Mouse (Mus musculus) testis, postnatal 14 days (tissue): ENCODE results near the gene Ptbp3.

Experiments used
- DNase-seq: peaks from one replicate; pipeline ENCODE4 v3.0.0; 2021; ENCODE audit warnings: low spot score

Ptbp3 gene

DNA sequence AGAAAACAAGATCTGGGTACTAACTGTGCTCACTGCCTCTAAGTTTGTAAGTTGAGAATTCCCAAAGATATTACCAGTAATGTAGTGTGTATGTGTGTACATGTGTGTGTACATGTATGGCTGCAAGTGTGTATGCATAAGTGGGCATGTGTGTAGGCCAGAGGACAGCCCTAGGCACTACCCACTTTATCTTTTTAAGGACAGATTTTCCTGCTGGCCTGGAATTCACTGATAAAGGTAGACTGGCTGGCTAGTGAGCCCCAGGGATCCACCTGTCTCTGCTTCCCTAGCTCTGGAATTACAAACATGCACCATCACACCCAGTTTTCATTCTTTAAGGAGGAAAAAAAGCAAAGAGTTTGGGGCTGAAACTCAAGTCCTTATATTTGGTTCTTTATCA, 6.0 kb upstream of the Ptbp3 start:
- no peak for DNase-seq

- no peak for DNase-seq
Measured at GRCm38 (mm10) chr4:59553576-59553975, 4.4 kb upstream of the Ptbp3 start.

DNA sequence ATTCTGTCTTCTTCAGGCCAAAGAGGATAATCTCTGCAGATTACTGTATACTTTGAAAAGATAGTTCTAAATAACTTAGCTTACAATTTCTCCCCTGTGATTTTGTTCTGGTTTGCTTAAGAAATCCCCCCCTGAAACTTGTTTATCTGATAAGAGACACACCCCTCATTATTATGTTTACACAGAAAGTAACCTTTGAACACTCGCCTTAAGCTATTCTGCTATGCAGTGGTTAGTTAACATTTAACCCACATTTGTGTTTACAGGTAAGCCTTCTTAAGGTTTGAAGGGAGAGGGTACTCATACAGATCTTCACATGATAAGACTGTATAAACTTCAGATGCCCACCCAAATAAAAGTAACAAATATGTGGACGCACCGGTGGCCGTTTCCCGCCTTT, 3.7 kb upstream of the Ptbp3 start:
- no peak for DNase-seq

- no peak for DNase-seq
Measured at GRCm38 (mm10) chr4:59551901-59552300, 2.7 kb upstream of the Ptbp3 start.

DNA sequence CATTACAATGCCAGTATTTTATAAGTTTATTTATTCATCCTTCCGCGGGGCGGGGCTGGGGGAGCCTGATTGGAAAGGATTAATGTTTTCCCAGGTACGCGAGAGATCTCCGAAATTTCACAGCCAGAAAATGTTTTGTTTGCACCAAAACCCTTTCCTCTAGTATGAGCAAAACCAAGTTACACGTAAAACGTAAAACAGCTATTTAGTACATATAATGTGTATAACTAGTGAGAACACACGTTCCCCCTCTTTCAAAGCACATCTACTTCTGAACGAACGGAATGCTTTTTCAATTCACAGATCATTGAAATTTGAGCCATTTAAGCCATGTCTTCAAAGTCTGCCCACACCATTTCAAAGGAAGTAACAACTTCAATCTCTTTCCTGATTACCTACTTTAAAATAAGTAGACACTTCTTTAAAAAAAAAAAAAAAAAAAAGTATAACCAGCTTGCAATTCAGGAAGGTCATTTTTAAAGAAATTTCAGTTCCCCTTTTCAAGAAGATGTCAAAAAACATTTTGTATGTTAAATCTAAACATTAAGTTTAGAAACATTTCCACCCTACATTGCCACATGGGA, 905 bp upstream of the Ptbp3 start:
- DNase-seq: no peak

- peak; percentile 76 for DNase-seq
Measured at GRCm38 (mm10) chr4:59548560-59549174, 497 bp downstream of the Ptbp3 start.

GRCm38 (mm10) chr4:59548011-59548559, 1.1 kb downstream of the Ptbp3 start:
- DNase-seq: no peak

GRCm38 (mm10) chr4:59547136-59547889, 1.9 kb downstream of the Ptbp3 start:
- DNase-seq: peak; percentile 42

DNA sequence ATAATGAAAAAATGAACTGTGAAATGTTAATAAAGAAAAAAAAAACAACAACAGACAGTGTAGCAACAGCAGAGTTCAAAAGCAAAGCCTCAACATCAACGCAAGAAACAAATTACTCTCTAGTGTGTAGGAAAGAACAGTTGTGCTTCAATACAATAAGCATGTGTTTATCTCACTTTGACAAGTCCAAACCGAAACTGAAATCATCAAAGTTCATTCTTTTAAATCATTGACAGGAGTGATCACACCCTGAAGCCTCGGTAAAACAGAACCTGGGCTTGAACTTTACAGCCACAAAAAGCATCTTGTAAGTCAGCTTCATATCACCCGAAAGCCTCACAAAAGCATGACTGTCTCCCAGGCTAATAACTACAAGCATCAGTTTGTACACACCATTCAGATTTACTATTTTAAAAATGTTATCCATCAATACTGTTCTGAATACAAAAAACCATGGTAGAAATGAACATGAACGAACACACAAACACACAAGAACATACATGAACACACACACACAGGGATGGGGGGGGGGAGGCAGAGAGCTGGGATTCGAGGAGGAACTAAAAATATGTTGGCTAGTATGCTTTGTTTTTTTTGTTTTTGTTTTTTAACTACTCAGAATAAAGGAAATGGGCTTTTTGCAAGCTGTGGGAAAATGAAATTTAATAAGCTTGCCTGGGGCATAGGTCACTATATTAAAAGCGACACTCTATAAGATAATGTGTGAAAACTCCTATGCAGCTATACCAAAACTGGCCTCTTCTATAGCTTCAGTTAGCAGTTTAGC, 2.7 kb downstream of the Ptbp3 start:
- no peak for DNase-seq

GRCm38 (mm10) chr4:59544654-59545053, 4.5 kb downstream of the Ptbp3 start:
- no peak for DNase-seq

- DNase-seq: no peak
Measured at GRCm38 (mm10) chr4:59543006-59543405, 6.2 kb downstream of the Ptbp3 start.

DNA sequence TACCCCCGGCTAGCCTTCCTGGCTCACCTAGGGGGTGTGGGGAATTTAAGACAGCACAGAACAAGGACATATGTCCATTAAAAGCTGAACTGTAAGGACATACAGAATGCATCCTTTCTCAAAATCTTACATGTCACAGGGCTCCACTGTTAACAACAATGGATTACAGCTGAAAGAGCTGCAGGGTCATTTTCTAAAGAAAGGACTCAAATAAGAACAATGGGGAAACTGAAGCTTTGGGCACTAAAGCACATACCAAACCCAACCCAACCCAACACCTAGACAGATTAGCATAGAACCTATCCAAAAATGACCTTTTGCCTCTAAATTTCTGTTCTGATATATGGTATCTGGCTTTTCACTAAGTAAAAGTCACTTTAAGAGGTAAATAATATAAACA, 12.9 kb downstream of the Ptbp3 start:
- no peak for DNase-seq

- no peak for DNase-seq
Measured at GRCm38 (mm10) chr4:59535624-59536023, 13.5 kb downstream of the Ptbp3 start.

- no peak for DNase-seq
Measured at GRCm38 (mm10) chr4:59533268-59533667, 15.9 kb downstream of the Ptbp3 start.

- no peak for DNase-seq
Measured at GRCm38 (mm10) chr4:59531172-59531571, 18.0 kb downstream of the Ptbp3 start.

- no peak for DNase-seq
Measured at GRCm38 (mm10) chr4:59527470-59527869, 21.7 kb downstream of the Ptbp3 start.

- no peak for DNase-seq
Measured at GRCm38 (mm10) chr4:59526728-59527127, 22.4 kb downstream of the Ptbp3 start.

- no peak for DNase-seq
Measured at GRCm38 (mm10) chr4:59524875-59525274, 24.3 kb downstream of the Ptbp3 start.

DNA sequence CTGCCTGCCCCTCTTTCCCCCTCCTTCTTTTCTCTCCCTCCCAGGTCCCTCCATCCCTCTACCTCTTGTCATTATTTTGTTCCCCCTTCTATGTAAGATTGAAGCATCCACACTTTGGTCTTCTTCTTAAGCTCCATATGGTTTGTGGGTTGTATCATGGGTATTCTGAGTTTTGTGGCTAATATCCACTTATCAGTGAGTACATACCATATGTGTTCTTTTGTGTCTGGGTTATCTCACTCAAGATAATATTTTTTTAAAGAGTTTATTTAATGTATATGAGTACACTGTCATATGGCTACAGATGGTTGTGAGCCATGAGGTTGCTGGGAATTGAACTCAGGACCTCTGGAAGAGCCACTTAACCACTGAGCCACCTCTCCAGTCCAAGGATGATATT, 38.8 kb downstream of the Ptbp3 start:
- DNase-seq: no peak

GRCm38 (mm10) chr4:59509558-59509957, 39.6 kb downstream of the Ptbp3 start:
- no peak for DNase-seq

DNA sequence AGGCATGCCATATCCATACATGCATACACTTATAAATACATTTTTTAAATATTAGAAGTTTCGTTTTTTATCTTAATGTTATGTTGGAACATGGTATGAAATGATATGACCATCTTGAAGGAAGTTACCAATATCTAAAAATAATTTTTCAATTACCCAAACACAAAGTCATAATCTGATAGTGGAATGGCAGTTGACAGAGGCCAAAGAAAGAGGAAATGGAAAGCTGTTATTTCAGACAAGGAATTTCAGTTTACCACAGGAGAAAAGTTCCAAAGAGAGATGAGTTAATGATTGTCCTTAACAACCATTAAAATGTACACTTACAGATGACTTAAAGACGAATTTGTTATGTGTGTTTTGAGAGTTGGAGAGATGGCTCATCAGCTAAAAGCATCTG, 41.4 kb downstream of the Ptbp3 start:
- no peak for DNase-seq

DNA sequence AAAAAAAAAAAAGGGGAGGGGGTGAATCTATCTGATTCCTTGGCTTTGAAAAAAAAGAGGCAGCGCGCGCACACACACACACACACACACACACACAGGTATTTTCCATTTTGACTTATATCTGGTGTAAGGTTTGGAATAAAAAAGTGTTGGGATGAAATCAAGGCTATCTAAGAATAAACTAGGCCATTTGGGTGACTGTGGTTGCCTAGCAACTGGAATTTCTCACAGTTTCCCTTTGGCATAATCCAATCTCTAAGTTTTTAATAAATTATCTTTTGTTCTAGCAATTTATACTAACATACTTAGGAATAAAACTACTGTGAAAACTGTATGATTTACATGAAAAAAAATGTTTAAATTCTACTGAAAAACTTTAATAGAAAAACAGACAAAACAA, 42.5 kb downstream of the Ptbp3 start:
- no peak for DNase-seq
